Mouse (Mus musculus): ENCODE measurements at regions not wholly inside any gene's neighbourhood (a gene's known extent, or its start where the extent isn't known, plus 50 kb on each side); places are given as distances from the start of the nearest gene placed in this dataset.
A peak's percentile ranks its signal among the peaks of the same experiment; 100 is the strongest.

- no peak for DNase-seq
Observed at GRCm38 (mm10) chr6:100096393-100097125, 190.7 kb downstream of the Rybp start.

- no peak for DNase-seq
Observed at GRCm38 (mm10) chr6:100094653-100095217, 192.6 kb downstream of the Rybp start.

GRCm38 (mm10) chr6:100092870-100093269 lies 194.4 kb downstream of the Rybp start:
- no peak for DNase-seq

GRCm38 (mm10) chr6:100091815-100092214 lies 195.5 kb downstream of the Rybp start:
- no peak for DNase-seq

- no peak for DNase-seq
Observed at GRCm38 (mm10) chr6:100088576-100088975, 198.7 kb downstream of the Rybp start.

- DNase-seq: no peak
Observed at GRCm38 (mm10) chr6:100086807-100087206, 200.5 kb downstream of the Rybp start.

GRCm38 (mm10) chr6:100085981-100086380 lies 201.3 kb downstream of the Rybp start:
- no peak for DNase-seq

GRCm38 (mm10) chr6:100083868-100084477 lies 203.3 kb downstream of the Rybp start:
- DNase-seq: no peak

GRCm38 (mm10) chr6:100083127-100083526 lies 204.2 kb downstream of the Rybp start:
- DNase-seq: no peak

GRCm38 (mm10) chr6:100074672-100075335 lies 212.5 kb downstream of the Rybp start:
- DNase-seq: peak; percentile 76

GRCm38 (mm10) chr6:100072261-100072968 lies 214.9 kb downstream of the Rybp start:
- peak; percentile 39 for DNase-seq

- no peak for DNase-seq
Observed at GRCm38 (mm10) chr6:100069151-100069550, 218.1 kb downstream of the Rybp start.

GRCm38 (mm10) chr6:100067273-100067672 lies 220.0 kb downstream of the Rybp start:
- DNase-seq: no peak

- DNase-seq: no peak
Observed at GRCm38 (mm10) chr6:100065586-100065985, 221.7 kb downstream of the Rybp start.

GRCm38 (mm10) chr6:100062961-100063360 lies 224.3 kb downstream of the Rybp start:
- no peak for DNase-seq

GRCm38 (mm10) chr6:100059803-100060202 lies 227.5 kb downstream of the Rybp start:
- DNase-seq: peak; percentile 87

- no peak for DNase-seq
Observed at GRCm38 (mm10) chr6:100055980-100056379, 231.3 kb downstream of the Rybp start.

GRCm38 (mm10) chr6:100052955-100053795 lies 234.1 kb downstream of the Rybp start:
- no peak for DNase-seq

- DNase-seq: no peak
Observed at GRCm38 (mm10) chr6:100052406-100052805, 234.9 kb downstream of the Rybp start.

- no peak for DNase-seq
Observed at GRCm38 (mm10) chr6:100049036-100049435, 238.2 kb downstream of the Rybp start.

GRCm38 (mm10) chr6:100046186-100046990 lies 240.9 kb downstream of the Rybp start:
- no peak for DNase-seq

All from heart, postnatal 4 days (tissue).